Mouse (Mus musculus): ENCODE results near the gene E2f2. TPM values are rescaled to one million over a fixed set of nuclear protein-coding genes. Genes with fewer than 3 reads are reported as not detected.

The E2f2 gene
- polyA plus RNA-seq, 1 experiment from 2014 or later, result 10.0 TPM

DNA sequence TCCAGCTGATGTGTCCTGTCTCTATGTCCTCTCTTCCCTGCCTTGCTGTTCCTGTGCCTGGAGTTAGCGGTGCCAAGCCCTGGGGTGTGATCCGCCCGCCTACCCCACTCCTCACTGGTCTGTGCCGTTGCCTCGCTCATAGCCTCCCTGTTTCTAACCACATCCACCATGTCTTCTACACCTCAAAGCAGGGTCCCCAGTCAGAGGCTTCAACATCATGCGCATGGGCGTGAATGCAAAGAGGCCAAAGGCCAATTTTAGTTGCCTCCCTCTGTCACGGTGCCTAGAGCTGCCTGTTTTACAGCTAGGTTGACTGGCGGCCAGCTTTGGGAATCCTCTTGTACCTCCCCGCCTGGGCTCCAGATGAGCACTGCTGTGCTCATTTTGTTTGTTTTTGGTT, 24.0 kb downstream of the E2f2 start:
- 73% methylated on average over 10 of the region's 10 CpGs for WGBS
- no peak overlapping the region for H3K27ac ChIP-seq
- no peak for ATAC-seq (ENCODE audit: insufficient number of reproducible peaks, low FRiP score, low TSS enrichment, low read depth)
- H3K9me3 ChIP-seq, result no peaks in the 10 kb centered on the region
- no peak overlapping the region for H3K4me2 ChIP-seq
- no peak overlapping the region for H3K4me3 ChIP-seq
- peaks cover 13% of the 10 kb centered on the region; the same call in 1 of the 2 replicates for H3K36me3 ChIP-seq
- 0 out of 2 replicates have a peak, but pooled peaks cover 3% of the 10 kb centered on the region for H3K27me3 ChIP-seq
- no peaks in the 10 kb centered on the region; the same call in 1 of the 2 replicates for H3K4me1 ChIP-seq
- H3K9ac ChIP-seq, result no peak overlapping the region

DNA sequence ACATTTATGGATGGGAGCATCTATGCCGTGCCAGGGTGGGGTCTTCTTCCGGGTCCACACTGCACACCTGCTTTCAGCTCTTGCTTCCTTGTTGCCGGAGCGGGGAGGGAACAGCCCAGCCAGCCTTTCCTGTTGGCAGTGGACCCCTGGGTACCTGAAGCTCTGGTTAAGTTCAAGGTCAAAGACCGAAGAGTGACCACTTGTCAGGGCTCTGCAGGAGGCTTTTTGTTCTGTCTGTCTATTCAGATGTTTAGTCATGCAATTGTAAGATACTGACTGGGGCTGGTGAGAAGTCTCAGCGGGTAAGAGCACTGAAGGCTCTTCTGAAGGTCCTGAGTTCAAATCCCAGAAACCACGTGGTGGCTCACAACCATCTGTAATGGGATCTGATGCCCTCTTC, 26.7 kb downstream of the E2f2 start:
- Histone ChIP-seq H3K4me3 (no peak overlapping the region), H3K36me3 (no peaks in the 10 kb centered on the region), H3K9ac (no peak overlapping the region), H3K9me3 (no peaks in the 10 kb centered on the region), H3K27me3 (0 out of 2 replicates have a peak, but pooled peaks cover 3% of the 10 kb centered on the region), H3K4me1 (no peaks in the 10 kb centered on the region; the same call in 1 of the 2 replicates), H3K4me2 (no peak overlapping the region), H3K27ac (no peak overlapping the region)
- WGBS, result 82% methylated on average over 7 of the region's 7 CpGs
- no peak for ATAC-seq (ENCODE audit: insufficient number of reproducible peaks, low FRiP score, low TSS enrichment, low read depth)

DNA sequence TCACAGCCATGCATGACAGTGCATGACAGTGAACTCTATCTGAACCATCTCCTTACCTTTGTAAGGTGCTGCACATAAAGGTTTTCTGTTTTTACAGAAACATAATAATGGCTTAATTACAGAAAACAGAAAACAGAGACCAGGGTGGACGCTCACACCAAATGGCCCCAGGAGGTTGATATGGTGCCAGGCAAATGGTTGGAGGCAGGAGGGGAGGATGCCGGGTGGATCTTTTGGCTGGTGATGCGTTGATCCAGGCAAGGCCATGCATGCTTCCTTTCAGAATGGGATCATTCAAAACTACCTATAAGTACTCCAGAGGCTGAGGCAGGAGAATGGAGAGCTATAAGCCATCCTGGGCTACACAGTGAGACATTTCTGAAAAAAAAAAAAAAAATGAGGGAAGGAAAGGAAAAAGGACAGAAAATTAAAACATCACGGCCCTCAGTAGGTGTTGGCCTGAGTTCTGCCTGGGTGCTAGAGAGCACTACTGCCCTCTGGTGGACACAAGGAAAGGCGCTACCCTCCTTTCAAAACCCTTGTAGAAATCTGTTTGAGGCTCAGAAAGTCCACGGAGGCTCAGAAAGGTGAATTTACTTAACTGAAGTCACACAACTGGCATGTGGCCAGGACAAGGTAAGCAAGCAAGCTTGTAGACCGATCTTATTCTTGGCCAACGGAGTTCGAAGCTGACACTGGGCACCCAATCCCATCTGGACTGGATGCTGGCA, 27.5 kb downstream of the E2f2 start:
- no peak for ATAC-seq (ENCODE audit: insufficient number of reproducible peaks, low FRiP score, low TSS enrichment, low read depth)
- Histone ChIP-seq H3K4me3 (no peak overlapping the region), H3K9me3 (no peaks in the 10 kb centered on the region), H3K27me3 (0 out of 2 replicates have a peak, but pooled peaks cover 3% of the 10 kb centered on the region), H3K4me1 (no peaks in the 10 kb centered on the region; the same call in 1 of the 2 replicates), H3K27ac (no peak overlapping the region), H3K36me3 (no peaks in the 10 kb centered on the region), H3K9ac (no peak overlapping the region), H3K4me2 (no peak overlapping the region)
- 25% methylated on average over 9 of the region's 9 CpGs for WGBS

DNA sequence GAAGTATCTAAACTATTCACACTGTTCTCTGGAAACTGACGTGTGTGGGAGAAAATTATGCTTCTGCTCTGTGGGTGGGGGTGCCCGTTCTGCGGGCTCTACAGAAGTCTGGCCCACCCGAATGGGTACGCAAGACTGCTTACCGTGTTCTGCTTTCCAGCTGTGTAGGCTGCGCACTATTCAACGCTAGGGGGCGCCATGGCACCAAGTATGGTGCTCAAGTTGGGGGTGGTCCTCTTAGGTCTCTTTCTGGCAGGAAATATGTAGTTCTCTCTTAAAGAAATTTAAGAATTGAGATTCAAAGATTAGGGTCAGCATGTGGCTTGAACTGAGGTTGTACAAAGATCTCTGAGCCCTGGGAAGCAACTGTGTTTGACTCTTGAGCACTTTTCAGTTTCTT, 30.3 kb downstream of the E2f2 start:
- Histone ChIP-seq H3K4me1 (peaks cover 14% of the 10 kb centered on the region), H3K36me3 (no peaks in the 10 kb centered on the region), H3K9me3 (no peaks in the 10 kb centered on the region), H3K4me2 (no peak overlapping the region), H3K4me3 (no peak overlapping the region), H3K27ac (no peak overlapping the region), H3K27me3 (0 out of 2 replicates have a peak, but pooled peaks cover 3% of the 10 kb centered on the region), H3K9ac (no peak overlapping the region)
- WGBS, result 2% methylated on average over 9 of the region's 9 CpGs
- ATAC-seq (ENCODE audit: insufficient number of reproducible peaks, low FRiP score, low TSS enrichment, low read depth), result 0 out of 2 replicates have a peak, but pooled peaks have one; percentile 22

DNA sequence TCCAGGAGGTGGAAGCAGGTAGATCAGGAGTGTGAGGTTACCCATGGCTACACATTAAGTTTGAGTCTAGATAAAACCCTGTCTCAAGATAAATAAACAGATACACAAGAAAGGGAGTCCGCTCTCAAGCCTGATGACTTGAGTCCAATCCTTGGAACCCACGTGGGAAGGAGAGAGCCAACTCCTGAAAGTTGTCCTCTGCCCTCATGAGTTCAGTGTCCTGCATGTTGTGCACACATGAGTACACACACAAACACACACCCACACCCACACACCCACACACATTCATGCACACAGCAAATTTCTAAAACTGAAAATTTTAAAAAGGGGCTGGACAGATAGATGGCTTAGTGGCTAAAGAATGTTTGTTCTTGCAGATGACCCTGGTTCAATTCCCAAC, 32.6 kb downstream of the E2f2 start:
- 0 out of 2 replicates have a peak, but pooled peaks cover 3% of the 10 kb centered on the region for H3K27me3 ChIP-seq
- no peaks in the 10 kb centered on the region for H3K9me3 ChIP-seq
- ATAC-seq (ENCODE audit: insufficient number of reproducible peaks, low FRiP score, low TSS enrichment, low read depth), result no peak
- no peak overlapping the region for H3K4me2 ChIP-seq
- peaks cover 28% of the 10 kb centered on the region for H3K4me1 ChIP-seq
- no peaks in the 10 kb centered on the region for H3K36me3 ChIP-seq
- no peak overlapping the region for H3K27ac ChIP-seq
- WGBS, result 90% methylated on average over 2 of the region's 2 CpGs
- no peak overlapping the region for H3K4me3 ChIP-seq
- no peak overlapping the region for H3K9ac ChIP-seq

DNA sequence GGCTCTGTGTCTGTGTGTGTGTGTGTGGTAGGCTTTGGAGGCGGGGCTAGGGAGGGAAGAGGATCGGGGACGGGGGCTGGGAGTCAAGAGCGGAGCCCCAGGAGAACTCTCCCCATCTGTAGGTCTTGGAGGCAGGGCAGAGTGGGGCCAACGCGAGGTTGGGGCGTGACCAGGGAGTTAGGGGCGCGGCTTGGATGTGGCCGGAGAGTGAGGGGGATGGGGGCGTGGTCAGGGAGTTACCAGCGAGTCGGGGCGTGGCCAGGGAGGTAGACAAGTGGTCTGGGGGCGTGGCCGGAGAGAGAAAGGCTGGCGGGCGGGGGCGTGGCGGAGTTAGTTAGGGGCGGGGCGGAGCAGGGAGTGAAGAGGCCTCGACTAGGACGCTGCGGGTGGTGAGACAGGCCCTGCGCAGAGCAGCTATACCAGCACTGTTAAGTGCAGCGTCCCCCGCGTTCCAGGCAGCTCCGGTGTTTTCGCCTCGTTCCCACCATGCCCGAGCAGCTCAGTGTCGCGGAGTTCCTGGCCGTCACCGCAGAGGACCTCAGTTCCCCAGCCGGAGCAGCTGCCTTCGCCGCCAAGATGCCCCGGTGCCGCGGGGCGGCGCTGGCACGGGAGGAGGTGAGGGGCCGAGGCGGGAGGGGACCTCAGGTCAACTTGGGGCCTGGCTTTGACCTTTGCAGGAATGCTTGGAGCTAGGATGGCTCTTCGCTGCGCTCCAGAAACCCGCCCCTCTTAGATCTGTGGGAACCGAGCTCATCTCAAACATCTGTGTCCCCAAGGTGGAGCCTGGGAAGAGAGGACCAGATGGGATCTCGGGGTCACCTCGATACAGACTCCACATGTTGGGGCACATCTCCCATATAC, 34.1 kb downstream of the E2f2 start, which contains the start of gene Asap3:
Gene Asap3 (plus strand): TSS at position 333 of the 861 bp plus-strand sequence.
- WGBS, result 1% methylated on average over 46 of the region's 54 CpGs
- peak; percentile 91 for ATAC-seq (ENCODE audit: insufficient number of reproducible peaks, low FRiP score, low TSS enrichment, low read depth)
- peak within 1 kb of the TSS; percentile 90 for H3K27ac ChIP-seq
- H3K4me2 ChIP-seq, result peak within 1 kb of the TSS; percentile 94
- H3K9me3 ChIP-seq, result no peaks in the 10 kb centered on the region
- peaks cover 28% of the 10 kb centered on the region for H3K4me1 ChIP-seq
- no peaks in the 10 kb centered on the region for H3K27me3 ChIP-seq
- peak within 1 kb of the TSS; percentile 65 for H3K9ac ChIP-seq
- H3K36me3 ChIP-seq, result peaks cover 8% of the 10 kb centered on the region; the same call in 1 of the 2 replicates
- peak within 1 kb of the TSS; percentile 70 for H3K4me3 ChIP-seq

DNA sequence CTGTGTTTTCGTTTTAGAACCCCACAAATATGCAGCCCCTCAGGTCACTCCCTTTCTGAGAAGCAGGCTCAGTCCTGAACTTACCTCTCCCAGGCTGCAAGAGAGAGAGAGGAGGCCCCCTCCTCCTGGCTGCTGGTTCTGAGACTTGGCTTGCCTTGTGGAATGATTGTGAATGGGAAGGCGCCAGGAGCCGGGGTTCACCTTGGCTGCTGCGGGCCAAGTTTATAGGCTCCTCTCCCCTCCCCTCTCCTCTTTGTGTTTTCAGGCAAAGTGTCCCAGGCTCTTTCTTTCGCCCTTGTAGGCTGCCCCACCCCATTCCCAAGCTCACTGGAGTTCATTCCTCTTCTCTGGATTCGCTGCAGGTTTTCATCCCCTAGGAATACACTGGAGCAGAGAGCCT, 34.7 kb downstream of the E2f2 start:
- peak; percentile 8; the same call in 1 of the 2 replicates for ATAC-seq (ENCODE audit: insufficient number of reproducible peaks, low FRiP score, low TSS enrichment, low read depth)
- no peaks in the 10 kb centered on the region for H3K9me3 ChIP-seq
- peaks cover 28% of the 10 kb centered on the region for H3K4me1 ChIP-seq
- peak overlapping the region; percentile 94 for H3K4me2 ChIP-seq
- peak overlapping the region; percentile 90 for H3K27ac ChIP-seq
- H3K27me3 ChIP-seq, result no peaks in the 10 kb centered on the region
- peaks cover 8% of the 10 kb centered on the region; the same call in 1 of the 2 replicates for H3K36me3 ChIP-seq
- WGBS, result 2% methylated on average over 6 of the region's 6 CpGs
- peak overlapping the region; percentile 70 for H3K4me3 ChIP-seq
- H3K9ac ChIP-seq, result peak overlapping the region; percentile 65

DNA sequence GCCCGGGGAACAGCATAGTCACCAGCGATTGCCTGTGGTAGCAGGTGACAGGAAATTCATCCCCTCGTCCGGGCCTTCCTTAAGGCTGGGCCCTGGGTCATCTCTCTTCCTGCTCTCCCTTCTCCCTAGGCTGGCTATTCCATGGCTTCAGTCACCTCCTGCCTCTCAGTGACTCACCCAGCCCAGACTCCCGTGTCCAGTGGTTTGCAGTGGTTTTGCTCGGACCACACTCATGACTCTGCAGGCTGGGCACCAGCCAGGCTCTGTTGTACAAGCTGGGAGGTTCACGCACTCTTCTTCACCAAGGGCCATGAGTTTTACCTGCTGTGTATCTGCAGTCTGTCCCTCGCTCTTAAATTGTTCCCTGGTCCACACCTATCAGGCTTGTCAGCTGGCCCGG, 38.7 kb downstream of the E2f2 start:
- Histone ChIP-seq H3K4me3 (no peak overlapping the region), H3K27me3 (no peaks in the 10 kb centered on the region), H3K4me1 (peaks cover 47% of the 10 kb centered on the region), H3K9ac (no peak overlapping the region), H3K27ac (no peak overlapping the region), H3K36me3 (peaks cover 13% of the 10 kb centered on the region; the same call in 1 of the 2 replicates), H3K4me2 (no peak overlapping the region), H3K9me3 (no peaks in the 10 kb centered on the region)
- no peak for ATAC-seq (ENCODE audit: insufficient number of reproducible peaks, low FRiP score, low TSS enrichment, low read depth)
- WGBS, result 77% methylated on average over 9 of the region's 9 CpGs

DNA sequence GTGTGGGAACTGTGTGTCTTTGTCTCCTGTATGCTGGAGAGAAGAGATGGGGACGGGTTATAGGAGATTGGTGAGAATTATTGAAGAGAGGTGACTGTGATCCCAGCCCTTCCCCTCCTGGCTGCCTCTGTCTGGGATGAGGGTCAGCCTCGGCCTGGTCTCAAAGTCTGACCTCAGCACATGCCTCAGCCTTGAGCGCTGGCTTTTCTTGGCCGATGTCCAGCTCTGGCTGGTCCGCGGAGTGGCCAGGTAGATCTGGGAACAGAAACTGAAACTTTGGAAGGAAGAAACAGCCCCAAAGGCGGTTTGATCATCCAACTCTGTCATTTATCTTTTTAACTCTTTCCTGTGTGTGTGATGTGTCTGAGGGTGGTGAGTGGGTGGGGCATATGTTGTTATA, 41.4 kb downstream of the E2f2 start:
- peaks cover 13% of the 10 kb centered on the region; the same call in 1 of the 2 replicates for H3K36me3 ChIP-seq
- H3K4me1 ChIP-seq, result peaks cover 48% of the 10 kb centered on the region
- H3K9me3 ChIP-seq, result no peaks in the 10 kb centered on the region
- 69% methylated on average over 7 of the region's 7 CpGs for WGBS
- H3K9ac ChIP-seq, result no peak overlapping the region
- H3K4me3 ChIP-seq, result no peak overlapping the region
- H3K27me3 ChIP-seq, result no peaks in the 10 kb centered on the region
- no peak overlapping the region for H3K27ac ChIP-seq
- no peak for ATAC-seq (ENCODE audit: insufficient number of reproducible peaks, low FRiP score, low TSS enrichment, low read depth)
- no peak overlapping the region for H3K4me2 ChIP-seq

DNA sequence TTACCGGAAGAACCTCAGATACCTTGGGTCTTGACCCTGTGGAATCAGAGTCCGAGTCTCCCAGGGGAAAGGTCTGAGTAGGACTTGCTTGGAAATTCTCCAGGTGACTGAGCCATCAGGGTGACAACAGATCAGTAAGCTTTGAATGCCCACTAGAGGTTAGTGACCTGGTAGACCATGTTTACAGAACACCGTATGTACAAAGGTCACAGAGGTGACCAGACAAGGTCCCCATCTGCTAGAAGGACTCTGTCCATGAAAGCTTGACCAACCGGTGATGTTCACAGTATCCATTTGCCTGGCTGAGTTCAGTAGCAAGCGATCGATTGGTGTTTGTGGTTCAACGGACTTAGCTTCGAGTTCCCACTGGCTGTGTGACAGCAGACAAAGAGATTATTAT, 42.6 kb downstream of the E2f2 start:
- Histone ChIP-seq H3K9me3 (no peaks in the 10 kb centered on the region), H3K4me3 (no peak overlapping the region), H3K36me3 (peaks cover 13% of the 10 kb centered on the region; the same call in 1 of the 2 replicates), H3K9ac (no peak overlapping the region), H3K27me3 (no peaks in the 10 kb centered on the region), H3K4me1 (peaks cover 53% of the 10 kb centered on the region), H3K27ac (0 out of 2 replicates have a peak overlapping the region, but pooled peaks have one; percentile 30), H3K4me2 (no peak overlapping the region)
- no peak for ATAC-seq (ENCODE audit: insufficient number of reproducible peaks, low FRiP score, low TSS enrichment, low read depth)
- 85% methylated on average over 8 of the region's 8 CpGs for whole genome bisulfite sequencing

DNA sequence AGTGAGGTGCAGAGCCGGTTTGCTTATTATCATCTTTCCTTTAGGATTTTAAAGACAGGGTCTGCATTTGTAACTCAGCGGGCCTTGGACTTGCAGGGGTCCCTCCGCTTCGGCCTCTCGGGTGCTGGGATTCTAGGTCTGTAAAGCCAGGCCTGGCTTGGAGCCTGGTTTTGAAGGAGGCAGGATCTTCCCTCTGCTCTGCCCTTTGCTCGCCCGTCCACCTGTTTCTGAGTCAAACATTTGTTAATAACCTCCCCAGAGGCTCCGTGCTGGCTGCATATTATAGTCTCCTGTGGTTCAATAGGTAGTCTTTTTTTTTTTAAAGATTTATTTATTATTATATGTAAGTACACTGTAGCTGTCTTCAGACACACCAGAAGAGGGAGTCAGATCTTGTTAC, 43.4 kb downstream of the E2f2 start:
- H3K4me1 ChIP-seq, result peaks cover 60% of the 10 kb centered on the region
- ATAC-seq (ENCODE audit: insufficient number of reproducible peaks, low FRiP score, low TSS enrichment, low read depth), result no peak
- no peaks in the 10 kb centered on the region for H3K9me3 ChIP-seq
- H3K9ac ChIP-seq, result no peak overlapping the region
- WGBS, result 73% methylated on average over 8 of the region's 8 CpGs
- H3K27me3 ChIP-seq, result no peaks in the 10 kb centered on the region
- no peak overlapping the region for H3K4me3 ChIP-seq
- H3K36me3 ChIP-seq, result peaks cover 9% of the 10 kb centered on the region; the same call in 1 of the 2 replicates
- no peak overlapping the region for H3K4me2 ChIP-seq
- H3K27ac ChIP-seq, result peak overlapping the region; percentile 30; the same call in 1 of the 2 replicates
